Mouse (Mus musculus) adipocyte (in vitro differentiated cells): Measurements from ENCODE around the gene Limch1.

Experiments used
- DNase-seq: peaks from one replicate; pipeline ENCODE4 v3.0.0-alpha.2; 2016; ENCODE audit warnings: low spot score

The Limch1 gene

DNA sequence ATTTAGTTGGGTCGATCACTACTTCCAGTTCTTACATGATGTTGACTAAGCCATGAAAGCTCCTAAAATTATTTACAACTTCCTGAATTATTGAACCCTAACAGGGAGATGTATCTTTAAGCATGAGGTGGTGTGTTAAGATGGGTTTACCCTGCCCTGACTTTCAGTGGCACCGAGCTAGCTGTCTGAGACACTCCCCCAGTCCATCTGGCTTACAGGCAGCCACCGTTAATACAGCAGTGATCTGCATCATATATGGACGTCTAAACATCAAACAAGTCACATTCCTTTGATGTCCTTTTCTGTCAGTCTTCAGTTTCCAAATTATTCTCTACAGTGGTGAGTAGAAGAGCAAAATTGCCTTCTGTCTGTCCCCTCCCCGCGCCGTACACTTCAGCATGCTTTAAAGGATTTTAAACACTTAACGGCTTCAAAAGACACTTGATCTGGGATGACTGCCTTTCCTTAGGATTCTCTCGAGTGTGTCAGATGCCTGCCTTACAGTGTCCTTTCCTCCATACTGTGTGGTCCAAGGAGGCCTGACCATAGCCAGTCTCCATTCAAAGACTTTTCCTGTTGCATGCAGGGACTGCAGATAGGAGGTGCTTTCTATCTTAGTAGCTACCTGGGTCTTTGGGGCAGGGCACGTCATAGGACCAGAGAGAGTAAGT is 187.6 kb downstream of the Limch1 start:
- DNase-seq = no peak

GRCm38 (mm10) chr5:66934585-66934984 is 189.0 kb downstream of the Limch1 start:
- no peak for DNase-seq

DNA sequence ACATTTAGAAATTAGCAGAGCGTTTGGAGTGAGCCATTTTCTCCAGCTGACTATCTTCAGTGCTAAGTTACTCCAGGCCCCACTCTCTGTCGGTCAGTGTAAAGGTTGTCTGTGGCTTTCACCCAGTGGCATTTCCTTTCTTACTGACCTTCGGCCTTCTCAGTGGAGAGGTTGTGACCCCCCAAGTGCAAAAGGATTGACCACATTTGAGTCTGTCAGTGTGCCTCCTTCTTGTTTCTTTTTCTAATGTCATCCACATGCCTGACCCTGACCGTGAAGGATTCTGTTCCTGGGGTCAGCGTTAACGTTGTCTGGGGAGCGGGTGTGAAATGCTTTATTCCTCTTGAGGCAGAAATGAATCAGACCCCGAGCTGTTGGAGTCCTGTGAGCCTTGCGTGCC is 191.7 kb downstream of the Limch1 start:
- no peak for DNase-seq

DNA sequence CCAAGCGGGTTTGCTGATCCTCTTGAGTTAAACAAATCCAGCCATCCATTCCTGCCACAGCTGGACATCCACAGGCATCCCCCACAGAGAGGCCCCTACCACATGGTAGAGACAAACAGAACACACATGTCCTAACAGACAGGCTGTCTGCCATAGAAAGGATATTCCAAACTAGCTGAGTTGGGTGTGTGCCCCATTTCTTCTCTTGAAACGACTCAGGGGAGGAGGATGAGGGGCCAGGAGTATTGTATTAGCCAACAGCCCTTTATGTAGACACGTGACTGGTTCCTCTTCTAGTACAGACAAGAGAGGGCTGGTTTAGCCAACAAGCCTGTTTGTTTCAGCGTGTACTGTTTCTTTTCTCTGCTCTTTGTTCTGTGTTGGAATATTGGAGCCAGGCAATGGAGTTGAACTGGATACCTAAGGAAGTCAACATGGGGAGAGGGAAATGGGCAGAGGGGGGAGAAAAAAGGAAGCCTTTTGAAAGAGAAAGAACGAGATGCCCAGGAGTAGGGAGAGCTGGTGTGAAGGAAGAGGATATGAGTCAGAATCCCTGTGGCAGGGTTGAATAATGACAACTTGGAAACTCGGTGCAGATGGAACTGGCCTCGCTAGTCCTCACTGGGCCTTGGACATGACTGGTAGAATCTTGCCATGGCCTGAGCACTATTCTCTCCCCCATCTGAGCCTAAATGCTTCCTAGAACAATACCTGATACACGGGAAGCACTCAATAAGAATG is 196.3 kb downstream of the Limch1 start:
- DNase-seq = no peak

- no peak for DNase-seq
These were observed 197.3 kb downstream of the Limch1 start for GRCm38 (mm10) chr5:66942922-66943321.

DNA sequence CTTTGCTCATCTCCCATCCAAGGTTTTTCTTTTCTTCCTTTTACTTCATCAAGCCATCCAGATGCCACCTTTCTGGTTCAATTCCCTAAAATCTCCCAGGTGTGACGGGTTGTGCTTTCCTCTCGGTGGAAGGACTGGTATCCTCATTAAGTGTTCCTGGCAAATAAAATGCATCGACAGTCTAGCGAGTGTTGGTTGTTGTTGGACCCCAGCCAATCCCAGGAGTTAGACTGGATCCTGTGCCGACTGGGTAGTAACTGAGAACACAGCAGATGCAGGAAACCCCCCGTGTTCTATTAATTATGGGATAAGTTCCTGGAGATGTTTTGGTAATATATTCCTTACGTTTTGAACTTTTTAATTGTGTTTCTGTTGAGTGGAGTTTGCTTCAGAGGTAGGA is 197.9 kb downstream of the Limch1 start:
- no peak for DNase-seq

DNA sequence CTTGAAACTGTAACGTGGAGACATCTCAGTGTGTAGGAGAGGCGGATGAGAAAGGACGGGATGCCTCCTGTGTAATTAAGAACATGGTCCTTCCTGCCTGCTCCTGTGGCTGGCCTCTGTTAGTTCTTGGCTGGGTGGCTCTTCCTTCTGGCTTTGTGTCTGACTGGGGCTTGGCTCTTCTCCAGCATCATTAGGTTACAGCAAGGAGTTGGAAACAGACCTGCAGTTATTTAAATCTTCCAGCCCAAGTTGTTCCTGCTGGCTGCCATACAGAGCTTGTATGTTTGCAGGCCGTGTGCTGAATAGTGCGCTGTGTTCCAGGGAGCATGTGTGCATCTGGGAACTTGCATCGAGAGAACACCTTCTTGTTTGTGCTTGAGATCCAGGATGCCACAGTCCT is 202.3 kb downstream of the Limch1 start:
- DNase-seq = peak; percentile 29

DNA sequence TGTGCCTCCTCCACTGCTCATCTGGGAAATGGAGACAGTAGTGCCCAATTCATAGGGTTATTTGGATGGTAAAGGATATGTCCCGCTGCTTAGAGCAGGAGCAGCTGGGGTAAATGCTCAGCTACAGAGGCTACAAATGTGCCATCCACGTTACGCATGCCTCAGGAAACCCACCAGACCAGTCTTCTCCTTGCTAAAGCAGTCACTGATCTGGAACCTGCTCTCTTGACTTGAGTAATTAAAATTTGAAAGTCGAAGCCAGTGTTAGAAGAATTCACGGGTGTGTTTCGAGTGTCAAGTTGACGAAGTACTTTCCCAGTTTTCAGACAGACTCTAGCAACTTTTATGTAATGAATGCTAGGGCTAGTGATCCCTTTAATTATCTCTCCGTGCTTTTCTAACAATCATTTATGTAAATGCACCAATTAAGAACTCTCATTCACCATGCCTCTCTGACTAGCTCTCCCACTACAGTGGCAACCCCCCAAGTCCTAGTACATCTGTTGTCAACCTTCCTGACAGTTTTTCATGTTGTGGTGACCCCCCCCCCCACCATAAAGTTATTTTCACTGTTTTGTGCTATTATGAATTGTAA is 203.6 kb downstream of the Limch1 start:
- DNase-seq = no peak

GRCm38 (mm10) chr5:66953375-66953774 is 207.7 kb downstream of the Limch1 start:
- peak; percentile 45 for DNase-seq

GRCm38 (mm10) chr5:66953971-66954644 is 208.5 kb downstream of the Limch1 start:
- DNase-seq = no peak

DNA sequence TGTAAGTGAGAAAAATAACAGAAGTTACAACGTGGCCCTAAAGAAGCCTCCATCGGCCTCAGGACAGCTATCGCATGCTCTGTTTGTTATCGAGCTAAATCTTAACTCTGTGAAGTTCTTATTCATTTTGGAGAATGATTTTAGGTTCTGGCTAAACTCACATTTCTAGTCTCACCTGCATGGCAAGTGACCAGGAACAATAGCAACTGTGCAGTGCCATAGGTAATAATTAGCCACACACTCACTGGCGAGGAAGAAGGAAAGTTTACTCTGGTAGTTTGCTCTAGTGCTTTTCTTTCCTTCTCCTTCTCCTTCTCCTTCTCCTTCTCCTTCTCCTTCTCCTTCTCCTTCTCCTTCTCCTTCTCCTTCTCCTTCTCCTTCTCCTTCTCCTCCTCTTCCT is 209.6 kb downstream of the Limch1 start:
- no peak for DNase-seq

- DNase-seq = no peak
These were observed 212.0 kb downstream of the Limch1 start for GRCm38 (mm10) chr5:66957656-66958055.

DNA sequence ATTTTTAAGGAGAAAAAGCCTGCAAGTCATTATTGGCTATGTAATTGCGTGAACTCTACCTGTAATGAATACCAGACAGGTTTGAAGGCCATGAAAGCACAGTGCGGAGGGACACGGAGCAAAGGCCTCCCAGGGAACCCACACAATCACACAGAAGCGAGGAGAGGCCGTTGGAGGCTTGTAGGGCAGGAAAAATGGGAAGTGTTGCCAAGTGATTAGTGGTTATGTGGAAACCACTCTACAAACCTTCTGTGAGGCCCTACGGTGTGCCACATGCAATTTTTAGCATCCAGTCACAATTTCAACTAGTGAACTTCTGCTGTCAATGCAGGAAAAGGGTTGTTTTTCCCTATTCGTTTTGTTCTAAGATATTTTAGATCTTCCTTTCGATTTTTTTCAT is 212.5 kb downstream of the Limch1 start:
- DNase-seq = no peak

- DNase-seq = no peak
These were observed 214.3 kb downstream of the Limch1 start for GRCm38 (mm10) chr5:66959968-66960367.

GRCm38 (mm10) chr5:66965442-66965841 is 219.8 kb downstream of the Limch1 start:
- DNase-seq = no peak

- DNase-seq = no peak
These were observed 221.5 kb downstream of the Limch1 start for GRCm38 (mm10) chr5:66967147-66967546.

- no peak for DNase-seq
These were observed 222.0 kb downstream of the Limch1 start for GRCm38 (mm10) chr5:66967646-66968045.

GRCm38 (mm10) chr5:66968059-66968833 is 222.6 kb downstream of the Limch1 start:
- no peak for DNase-seq

- no peak for DNase-seq
These were observed 223.5 kb downstream of the Limch1 start for GRCm38 (mm10) chr5:66968925-66969711.

DNA sequence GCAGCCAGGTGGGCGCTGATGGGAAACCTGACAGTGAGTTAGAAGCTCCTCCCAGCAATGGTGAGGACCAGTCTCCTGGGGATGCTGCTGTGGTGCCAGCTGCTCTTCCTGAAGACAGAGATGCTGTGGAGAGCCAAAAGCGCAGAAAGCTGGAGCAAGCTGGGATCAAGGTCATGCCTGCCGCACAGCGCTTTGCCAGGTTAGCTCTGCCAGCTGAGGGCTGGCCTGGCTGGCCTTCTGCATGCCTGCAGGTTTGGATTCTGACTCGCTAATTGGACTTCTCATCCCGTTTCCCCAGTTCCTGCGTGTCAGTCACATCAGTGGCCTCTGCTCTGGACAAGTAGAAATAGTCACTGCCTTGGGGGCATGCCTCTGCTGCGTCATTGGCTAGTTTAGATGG is 230.0 kb downstream of the Limch1 start:
- DNase-seq = no peak
